Mouse (Mus musculus): Measurements from ENCODE around the gene Fam198b.
A peak's percentile ranks its signal among the peaks of the same experiment; 100 is the strongest.

Fam198b gene

GRCm38 (mm10) chr3:79928409-79928808 lies 44.1 kb downstream of the Fam198b start:
- DNase-seq = no peak

- no peak for DNase-seq
These were observed 45.9 kb downstream of the Fam198b start for GRCm38 (mm10) chr3:79930141-79930744.

DNA sequence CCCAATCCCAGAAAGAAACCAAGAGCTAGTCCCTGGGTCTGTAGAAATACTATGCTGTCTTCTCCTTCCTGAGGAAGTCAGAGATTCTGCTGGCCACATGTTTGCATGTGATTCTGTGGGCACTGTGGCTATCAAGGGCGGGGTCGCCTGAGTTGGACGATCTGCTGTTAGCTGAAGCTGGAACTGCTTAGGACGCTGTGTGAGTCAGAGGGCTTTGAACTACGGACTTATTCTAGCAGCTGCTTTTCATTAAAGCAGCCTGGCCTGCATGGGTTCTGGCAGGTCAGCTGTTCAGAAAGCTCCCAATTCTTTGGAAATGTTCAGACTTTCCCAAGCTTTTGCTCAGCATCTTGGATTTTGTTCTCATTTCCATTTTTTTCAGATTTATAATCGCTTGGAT lies 51.9 kb downstream of the Fam198b start:
- peak; percentile 8 to 14 for DNase-seq

DNA sequence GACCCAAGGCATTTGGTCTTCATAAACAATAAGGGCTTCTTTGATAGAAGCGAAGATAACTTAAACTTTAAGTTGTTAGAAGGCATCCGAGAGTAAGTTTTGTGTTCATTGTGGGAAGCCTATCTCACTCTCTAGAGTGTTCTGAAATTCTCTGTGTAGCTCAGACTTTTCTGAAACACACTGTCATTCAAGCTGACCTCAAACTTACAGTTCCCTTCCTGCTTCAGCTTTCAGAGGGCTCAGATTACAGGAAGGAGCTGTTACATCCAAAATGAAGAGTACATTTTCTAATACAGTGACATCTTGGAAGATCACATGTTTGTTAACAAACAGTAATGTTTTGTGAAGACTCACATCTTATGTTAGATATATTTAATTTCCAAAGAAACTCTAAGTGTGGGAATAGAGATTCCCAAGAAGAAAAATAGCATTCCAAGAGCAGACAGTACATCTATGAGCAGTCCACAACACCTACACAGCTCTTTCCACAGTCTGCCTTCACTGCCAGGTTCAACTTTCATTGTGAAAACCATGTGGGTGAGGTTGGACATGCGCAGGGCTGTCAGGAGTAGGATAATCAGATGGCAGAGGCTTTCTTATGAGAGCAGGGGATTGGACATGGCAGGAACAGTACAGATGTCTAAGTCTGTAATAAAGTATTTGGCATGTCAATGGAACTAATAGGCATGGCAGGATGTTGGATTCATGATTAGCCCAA lies 52.6 kb downstream of the Fam198b start:
- DNase-seq = no peak

GRCm38 (mm10) chr3:79947736-79948135 lies 63.4 kb downstream of the Fam198b start:
- peak; percentile 30 to 63 for DNase-seq

GRCm38 (mm10) chr3:79948151-79948550 lies 63.8 kb downstream of the Fam198b start:
- no peak for DNase-seq

GRCm38 (mm10) chr3:79953164-79953759 lies 68.9 kb downstream of the Fam198b start:
- peak in 1 of 2 experiments; percentile 41 for DNase-seq

DNA sequence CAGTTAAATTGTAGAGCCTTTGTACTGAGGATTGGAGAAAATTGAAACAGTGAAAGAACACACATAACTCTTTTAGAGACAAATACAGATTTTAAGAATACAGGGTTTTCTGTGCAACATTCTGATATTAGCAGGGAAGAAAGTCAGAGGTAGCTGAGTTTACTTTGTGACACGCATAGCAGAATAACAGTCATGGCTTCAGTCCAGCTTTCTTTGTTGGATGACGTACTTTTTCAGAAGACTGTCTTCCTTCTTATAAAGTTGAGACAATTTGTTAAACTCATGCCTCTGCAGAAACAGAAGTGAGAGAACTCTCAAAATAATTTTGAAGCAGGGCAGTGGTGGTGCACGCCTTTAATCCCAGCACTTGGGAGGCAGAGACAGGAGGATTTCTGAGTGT lies 70.9 kb downstream of the Fam198b start:
- DNase-seq = no peak

DNA sequence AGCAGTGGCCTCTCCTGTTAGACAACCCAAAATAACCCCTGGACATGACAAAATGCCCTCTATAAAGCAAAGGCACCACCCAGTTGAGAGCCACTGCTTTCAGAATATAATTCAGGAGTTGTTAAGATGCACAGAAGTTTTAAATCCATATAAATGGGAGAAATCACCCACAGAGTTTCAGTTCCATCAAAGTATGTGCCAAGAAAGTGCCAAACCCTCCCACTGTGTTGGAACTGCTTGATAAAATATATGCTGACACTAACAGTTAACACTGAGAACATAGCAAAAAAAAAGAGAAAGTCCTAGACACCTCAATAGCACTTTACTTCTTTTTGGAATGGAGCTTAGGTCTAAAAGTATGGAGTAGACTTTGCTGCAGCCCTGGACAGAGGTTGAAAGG lies 72.5 kb downstream of the Fam198b start:
- DNase-seq = no peak

DNA sequence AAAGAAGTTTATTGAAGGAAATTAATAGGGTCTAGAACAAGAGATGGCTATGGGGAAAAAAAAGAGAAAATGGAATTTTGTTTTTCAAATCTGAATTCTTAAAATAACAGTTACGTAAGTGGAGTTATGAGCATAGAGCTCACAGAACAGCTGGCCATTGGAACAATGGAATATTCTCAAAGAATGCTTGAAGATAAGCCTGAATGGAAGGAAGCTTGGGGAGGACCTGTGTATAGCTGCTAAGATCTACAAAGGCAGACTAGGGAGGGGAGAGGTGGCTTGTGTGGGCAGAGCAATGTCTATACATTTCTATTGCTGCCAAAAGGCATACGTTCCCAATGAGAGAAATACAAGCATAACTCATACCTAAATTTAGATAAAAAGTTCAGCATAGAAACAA lies 73.4 kb downstream of the Fam198b start:
- no peak for DNase-seq

DNA sequence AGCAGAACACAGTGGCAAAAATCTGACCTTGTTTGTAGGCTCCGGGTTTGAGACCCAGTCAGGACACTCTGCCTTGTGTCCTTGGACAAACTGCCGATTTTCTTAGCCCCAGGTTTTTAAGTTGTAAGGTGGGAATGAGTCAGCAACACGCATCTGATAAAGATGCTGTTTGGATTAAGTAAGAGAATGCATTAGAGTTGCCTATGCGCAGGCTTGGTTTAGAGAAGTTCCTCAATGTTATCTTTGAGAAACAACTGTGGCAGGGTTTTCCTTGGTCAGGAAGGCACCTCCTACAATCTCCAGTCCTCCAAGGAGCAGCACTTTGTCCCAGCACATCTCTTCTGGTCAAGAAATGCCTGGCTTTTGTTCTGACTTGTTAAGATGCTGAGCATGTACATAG lies 82.4 kb downstream of the Fam198b start:
- no peak for DNase-seq

DNA sequence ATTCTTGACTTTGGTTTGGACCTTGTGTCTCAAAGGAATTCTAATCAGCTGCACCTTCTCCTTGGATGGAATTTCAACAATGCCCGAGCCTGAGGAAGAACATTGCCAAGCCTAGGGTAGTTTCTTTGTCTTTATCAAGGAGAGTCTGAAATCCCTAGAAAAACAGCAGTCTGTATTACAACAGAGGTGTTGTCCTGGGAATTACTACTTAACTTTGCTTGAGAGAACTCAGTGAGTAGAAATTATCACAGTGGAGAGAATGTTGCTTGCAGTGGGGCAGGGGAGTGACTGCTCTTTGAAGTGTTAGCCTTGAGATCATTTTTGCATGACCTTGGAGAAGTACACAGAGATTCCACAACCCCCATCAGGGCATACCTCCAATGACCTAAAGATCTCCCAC lies 83.0 kb downstream of the Fam198b start:
- DNase-seq = no peak

DNA sequence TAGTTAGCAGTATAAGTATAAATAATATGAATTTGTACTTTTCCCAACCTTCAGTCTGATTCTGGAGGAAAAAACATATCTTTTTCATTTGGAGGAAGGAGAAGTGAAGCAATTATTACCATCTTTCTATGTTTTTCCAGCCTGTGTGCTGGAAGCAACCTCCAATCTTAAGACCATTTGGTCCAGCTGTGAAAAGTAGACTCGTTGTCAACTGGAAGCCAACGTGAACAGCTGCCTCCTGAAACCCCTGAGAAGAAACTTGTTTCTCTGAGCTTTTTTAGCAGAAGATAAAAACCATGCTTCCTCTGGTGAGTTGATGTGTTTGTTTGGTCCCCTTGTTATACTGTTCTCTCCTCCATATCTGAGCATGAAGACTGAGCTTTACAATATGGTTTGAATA lies 84.1 kb downstream of the Fam198b start:
- DNase-seq = no peak

DNA sequence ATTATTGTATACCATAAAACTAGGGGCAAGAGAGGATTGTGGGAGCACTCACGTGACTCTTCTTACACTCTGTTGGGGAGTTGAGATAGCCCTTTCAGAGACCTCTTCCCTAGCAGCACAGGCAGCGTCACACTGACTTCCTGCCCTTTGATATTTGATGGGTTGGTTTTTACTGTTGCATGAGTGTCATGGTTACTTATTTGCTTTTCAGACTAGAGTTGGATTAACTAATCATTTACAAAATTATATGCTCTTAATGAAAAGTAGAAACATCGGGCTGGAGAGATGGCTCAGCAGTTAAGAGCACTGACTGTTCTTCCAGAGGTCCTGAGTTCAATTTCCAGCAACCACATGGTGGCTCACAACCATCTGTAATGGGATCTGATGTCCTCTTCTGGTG lies 85.2 kb downstream of the Fam198b start:
- peak in 1 of 2 experiments; percentile 7 for DNase-seq

- no peak for DNase-seq
These were observed 85.7 kb downstream of the Fam198b start for GRCm38 (mm10) chr3:79970070-79970469.

GRCm38 (mm10) chr3:79970498-79970897 lies 86.2 kb downstream of the Fam198b start:
- no peak for DNase-seq

- no peak for DNase-seq
These were observed 87.2 kb downstream of the Fam198b start for GRCm38 (mm10) chr3:79971542-79971941.

DNA sequence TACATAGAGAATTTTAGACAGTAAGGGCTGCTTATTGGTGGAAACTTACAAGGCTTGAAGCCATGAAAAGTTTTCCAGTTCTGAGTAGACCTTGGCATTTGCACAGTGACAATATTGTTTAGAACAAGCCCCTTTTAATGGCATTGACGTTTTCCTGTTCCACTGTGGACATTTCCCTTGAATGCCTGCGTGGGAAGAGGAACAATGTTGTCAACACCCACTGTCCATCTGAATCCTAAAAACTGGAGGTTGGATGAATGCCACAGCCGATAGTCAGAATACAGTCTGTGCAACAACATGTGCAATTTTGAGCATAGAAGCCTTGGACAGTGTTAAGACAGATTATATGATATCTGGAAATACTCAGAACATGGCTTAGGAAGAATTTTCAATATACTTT lies 92.5 kb downstream of the Fam198b start:
- peak in 1 of 2 experiments; percentile 14 for DNase-seq

GRCm38 (mm10) chr3:79977656-79978450 lies 93.5 kb downstream of the Fam198b start:
- DNase-seq = peak in 1 of 2 experiments; percentile 34

DNA sequence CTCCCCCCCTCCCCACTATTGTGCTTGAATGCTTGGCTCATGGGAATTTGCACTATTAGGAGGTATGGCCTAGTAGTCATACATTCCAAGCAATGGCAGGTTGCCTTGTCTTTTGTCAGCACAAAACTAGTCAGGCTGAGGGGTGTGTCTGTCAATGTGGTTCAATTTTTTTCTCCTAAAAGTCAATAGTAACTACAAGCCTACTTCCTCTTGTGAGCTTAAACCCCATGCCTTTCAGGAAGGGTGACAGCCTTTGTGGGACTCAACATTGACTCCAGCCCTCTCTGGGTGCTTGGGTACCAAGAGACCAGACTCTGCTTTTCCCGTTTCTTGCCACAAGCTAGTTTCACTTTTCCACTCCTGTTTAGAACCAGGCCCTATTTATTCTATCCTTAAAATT lies 96.4 kb downstream of the Fam198b start:
- DNase-seq = no peak

DNA sequence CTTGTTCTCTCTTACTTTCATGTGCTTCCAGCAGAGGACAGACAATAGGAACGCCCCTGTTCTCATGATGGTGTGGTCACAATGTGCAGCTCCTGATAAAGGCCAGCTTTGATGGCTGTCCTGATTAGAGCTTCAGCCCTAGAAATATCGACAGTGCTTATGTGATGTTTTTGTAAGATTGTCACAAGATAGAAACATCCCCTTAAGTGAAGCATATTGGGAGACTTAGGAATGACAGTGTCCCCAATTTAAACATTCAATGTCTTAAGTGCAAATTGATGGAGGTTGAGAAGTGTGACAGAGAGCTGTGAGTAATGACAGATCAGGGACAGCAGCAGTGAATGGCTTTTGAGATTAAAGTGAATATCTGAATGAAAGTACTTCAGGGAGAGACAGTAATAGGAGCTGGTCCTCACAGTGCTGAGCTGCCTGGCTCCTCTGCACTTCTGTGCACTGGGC lies 99.7 kb downstream of the Fam198b start:
- no peak for DNase-seq

DNA sequence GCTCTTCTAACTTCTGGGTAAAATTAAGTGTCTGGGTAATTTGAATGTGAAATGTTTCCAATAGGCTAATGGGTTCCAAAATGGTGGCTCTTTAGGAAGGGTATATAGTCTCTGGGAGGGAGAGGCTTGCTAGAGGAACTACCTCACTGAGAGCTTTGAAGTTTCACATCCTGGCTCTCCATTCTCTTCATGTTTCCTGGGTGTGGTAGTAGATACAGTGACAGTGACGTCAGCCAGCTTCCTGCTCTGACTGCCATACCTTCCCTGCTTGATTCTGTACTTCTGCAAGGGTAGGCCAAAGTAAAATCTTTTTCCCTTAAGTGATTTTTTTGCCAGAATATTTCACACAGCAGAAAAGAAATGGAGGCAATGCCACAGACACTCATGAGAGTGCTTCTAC lies 100.2 kb downstream of the Fam198b start:
- DNase-seq = no peak

DNA sequence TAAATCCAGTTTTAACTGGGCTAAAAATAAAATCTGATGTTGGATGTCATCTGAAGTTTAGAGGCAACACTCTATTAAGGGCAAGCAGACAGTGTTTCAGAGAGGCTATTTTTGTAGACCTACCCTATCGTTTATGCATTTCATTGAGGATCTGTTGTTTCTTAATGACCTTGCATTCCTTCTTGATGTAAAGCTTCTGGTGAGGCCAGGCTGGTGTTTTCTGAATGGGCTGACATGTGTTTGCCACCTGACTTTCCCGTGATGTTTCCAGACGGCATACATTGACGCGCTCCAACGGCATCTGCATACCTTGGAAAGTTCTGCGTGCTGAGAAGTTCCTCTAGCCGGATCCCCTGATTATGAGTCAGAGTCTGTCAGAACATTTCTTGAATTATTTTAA lies 104.9 kb downstream of the Fam198b start:
- no peak for DNase-seq
